Mouse (Mus musculus) testis, adult 2 months (tissue): ENCODE data around the gene H2-DMa.

Source experiments
- CTCF ChIP-seq: fragments of 200-500 bp; IDR thresholded peaks from 2 replicates; pipeline ENCODE4 v1.5.1; 2012; ENCODE audit warnings: low read depth, mild to moderate bottlenecking, inconsistent platforms, low read length, moderate library complexity; ENCODE audit not compliant: control insufficient read depth, insufficient read depth, insufficient replicate concordance
- POLR2A ChIP-seq: fragments of 200-500 bp; IDR thresholded peaks from 2 replicates; pipeline ENCODE4 v1.6.1; 2012; ENCODE audit warnings: low read depth, mild to moderate bottlenecking, inconsistent platforms, low read length, moderate library complexity; ENCODE audit not compliant: control insufficient read depth

DNA sequence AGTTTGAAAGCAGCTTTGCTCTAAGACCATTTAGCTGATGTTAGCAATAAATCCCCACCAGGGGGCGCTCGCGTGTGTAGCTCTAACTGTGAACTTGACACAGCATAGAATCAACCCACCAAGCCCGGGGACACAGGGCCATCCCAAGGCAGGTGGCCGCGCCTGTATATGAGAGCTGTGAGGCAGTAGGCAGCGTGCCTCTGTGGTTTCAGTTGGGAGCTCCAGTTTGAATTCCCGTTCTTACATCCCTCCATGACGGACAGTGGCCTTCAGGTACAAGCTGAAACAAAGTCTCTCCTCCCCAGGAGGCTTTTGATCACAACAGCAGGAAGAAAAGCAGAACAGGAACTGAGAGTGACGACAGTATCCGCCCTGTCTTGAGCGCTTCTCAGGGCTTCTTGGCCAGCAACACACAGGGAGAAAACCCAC is 17.7 kb upstream of the H2-DMa start:
- peak; percentile 51; the same call in 1 of the 2 replicates for TF ChIP-seq CTCF
- TF ChIP-seq POLR2A: no peak
